Mouse (Mus musculus): ENCODE measurements around the gene Lss.
A peak's percentile ranks its signal among the peaks of the same experiment; 100 is the strongest.

Gene Lss

GRCm38 (mm10) chr10:76531375-76531774 is at the start of gene Lss:
Gene Lss (plus strand): TSS chr10:76531588.
- DNase-seq (ENCODE audit: low read depth, low spot score), result peak; percentile 99

- DNase-seq (ENCODE audit: low read depth, low spot score), result no peak
Measured at GRCm38 (mm10) chr10:76486302-76486701, 45.1 kb upstream of the Lss start.

GRCm38 (mm10) chr10:76488265-76488664 is 43.1 kb upstream of the Lss start:
- DNase-seq (ENCODE audit: low read depth, low spot score), result no peak

GRCm38 (mm10) chr10:76489205-76489604 is 42.2 kb upstream of the Lss start:
- no peak for DNase-seq (ENCODE audit: low read depth, low spot score)

GRCm38 (mm10) chr10:76493527-76493926 is 37.9 kb upstream of the Lss start:
- DNase-seq (ENCODE audit: low read depth, low spot score), result peak; percentile 39

GRCm38 (mm10) chr10:76495501-76495900 is 35.9 kb upstream of the Lss start:
- no peak for DNase-seq (ENCODE audit: low read depth, low spot score)

- DNase-seq (ENCODE audit: low read depth, low spot score), result no peak
Measured at GRCm38 (mm10) chr10:76496366-76496765, 35.0 kb upstream of the Lss start.

- DNase-seq (ENCODE audit: low read depth, low spot score), result no peak
Measured at GRCm38 (mm10) chr10:76497522-76497921, 33.9 kb upstream of the Lss start.

GRCm38 (mm10) chr10:76504271-76504943 is 27.0 kb upstream of the Lss start:
- DNase-seq (ENCODE audit: low read depth, low spot score), result no peak

- DNase-seq (ENCODE audit: low read depth, low spot score), result no peak
Measured at GRCm38 (mm10) chr10:76505865-76506264, 25.5 kb upstream of the Lss start.

GRCm38 (mm10) chr10:76512965-76513583 is 18.3 kb upstream of the Lss start:
- peak; percentile 95 for DNase-seq (ENCODE audit: low read depth, low spot score)

- DNase-seq (ENCODE audit: low read depth, low spot score), result no peak
Measured at GRCm38 (mm10) chr10:76530922-76531321, 466 bp upstream of the Lss start.

- DNase-seq (ENCODE audit: low read depth, low spot score), result no peak
Measured at GRCm38 (mm10) chr10:76531828-76532227, 440 bp downstream of the Lss start.

GRCm38 (mm10) chr10:76535526-76535925 is 4.1 kb downstream of the Lss start:
- DNase-seq (ENCODE audit: low read depth, low spot score), result no peak

GRCm38 (mm10) chr10:76537619-76538018 is 6.2 kb downstream of the Lss start:
- no peak for DNase-seq (ENCODE audit: low read depth, low spot score)

- DNase-seq (ENCODE audit: low read depth, low spot score), result no peak
Measured at GRCm38 (mm10) chr10:76541336-76542085, 10.1 kb downstream of the Lss start.

GRCm38 (mm10) chr10:76542636-76543375 is 11.4 kb downstream of the Lss start:
- DNase-seq (ENCODE audit: low read depth, low spot score), result no peak

- no peak for DNase-seq (ENCODE audit: low read depth, low spot score)
Measured at GRCm38 (mm10) chr10:76546566-76546965, 15.2 kb downstream of the Lss start.

- no peak for DNase-seq (ENCODE audit: low read depth, low spot score)
Measured at GRCm38 (mm10) chr10:76548218-76548617, 16.8 kb downstream of the Lss start.

GRCm38 (mm10) chr10:76550458-76550857 is 19.1 kb downstream of the Lss start:
- peak; percentile 53 for DNase-seq (ENCODE audit: low read depth, low spot score)

GRCm38 (mm10) chr10:76551556-76551955 is 20.2 kb downstream of the Lss start:
- DNase-seq (ENCODE audit: low read depth, low spot score), result peak; percentile 56

GRCm38 (mm10) chr10:76554061-76554460 is 22.7 kb downstream of the Lss start:
- DNase-seq (ENCODE audit: low read depth, low spot score), result no peak
